Mouse (Mus musculus): ENCODE data around the gene Fam216a. TPM values are rescaled to one million over a fixed set of nuclear protein-coding genes. Genes with fewer than 3 reads are reported as not detected.

Fam216a gene
- total RNA-seq (2023), result 9.8 TPM

DNA sequence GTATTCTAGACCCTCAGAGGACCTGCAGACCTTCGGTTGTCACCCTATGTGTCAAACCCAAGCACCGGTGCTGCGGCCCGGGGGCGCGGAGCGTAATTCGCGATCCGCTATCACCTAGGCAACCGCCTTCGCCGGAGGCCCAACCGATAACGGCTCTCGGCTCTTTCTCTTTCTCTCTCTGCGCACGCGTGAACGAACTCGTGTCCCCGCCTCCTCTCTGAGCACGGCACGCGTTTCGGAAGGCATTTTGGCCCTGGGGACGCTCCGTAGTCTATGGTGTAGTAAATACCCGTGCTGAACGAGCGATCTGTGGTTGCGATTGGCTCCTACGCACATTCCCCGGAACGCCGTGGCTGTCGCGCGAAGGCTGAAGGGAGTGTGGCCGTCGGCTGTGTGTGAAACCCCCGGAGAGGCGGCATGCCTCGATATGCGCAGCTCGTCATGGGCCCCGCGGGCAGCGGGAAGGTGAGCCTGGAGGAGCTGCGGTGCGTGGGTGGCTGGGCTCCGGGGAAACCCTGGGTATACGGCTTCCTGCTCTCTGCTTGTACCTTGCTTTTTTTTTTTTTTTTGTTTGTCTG is at the start of gene Fam216a:
TSS of gene Fam216a (minus strand) at position 173 of the 578 bp plus-strand sequence.

DNA sequence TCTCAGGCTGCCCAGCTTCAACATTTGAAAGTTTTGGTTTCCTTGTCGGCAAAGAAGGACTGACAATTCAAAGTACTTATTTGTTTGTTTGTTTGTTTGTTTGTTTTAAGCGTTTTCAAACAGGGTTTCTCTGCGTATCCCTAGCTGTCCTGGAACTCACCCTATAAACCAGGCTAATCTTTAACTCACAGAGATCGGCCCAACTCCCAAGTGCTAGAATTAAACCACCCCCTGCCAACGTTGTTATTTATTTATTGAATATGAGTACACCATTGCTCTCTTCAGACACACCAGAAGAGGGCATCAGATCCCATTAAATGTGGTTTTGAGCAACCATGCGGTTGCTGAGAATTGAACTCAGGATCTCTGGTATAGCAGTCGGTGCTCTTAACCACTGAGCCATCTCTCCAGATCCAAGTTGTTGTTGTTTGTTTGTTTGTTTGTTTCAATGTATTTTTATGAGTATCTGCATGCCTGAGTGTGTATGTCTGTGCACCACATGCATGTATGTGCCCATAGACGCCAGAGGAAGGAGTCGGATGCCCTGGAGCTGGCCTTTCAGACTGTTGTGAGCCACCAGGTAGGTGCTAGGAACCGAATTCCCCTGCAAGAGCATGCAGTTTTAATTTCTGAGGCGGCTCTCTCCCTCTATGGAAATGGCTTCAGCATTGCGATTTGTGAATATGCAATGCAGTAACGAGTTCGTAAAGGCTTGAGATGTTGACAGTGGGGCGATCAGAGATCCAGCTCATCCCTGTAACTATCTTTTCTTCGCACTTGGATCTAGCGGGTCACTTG is 49.3 kb upstream of the Fam216a start, which contains the start of gene Anapc7:
TSS of gene Anapc7 (plus strand) at position 423 of the 798 bp plus-strand sequence.

GRCm38 (mm10) chr5:122391786-122392180 is 19.6 kb upstream of the Fam216a start, which contains the start of gene Arpc3:
Gene Arpc3, plus strand, starts transcription at chr5:122391878.

DNA sequence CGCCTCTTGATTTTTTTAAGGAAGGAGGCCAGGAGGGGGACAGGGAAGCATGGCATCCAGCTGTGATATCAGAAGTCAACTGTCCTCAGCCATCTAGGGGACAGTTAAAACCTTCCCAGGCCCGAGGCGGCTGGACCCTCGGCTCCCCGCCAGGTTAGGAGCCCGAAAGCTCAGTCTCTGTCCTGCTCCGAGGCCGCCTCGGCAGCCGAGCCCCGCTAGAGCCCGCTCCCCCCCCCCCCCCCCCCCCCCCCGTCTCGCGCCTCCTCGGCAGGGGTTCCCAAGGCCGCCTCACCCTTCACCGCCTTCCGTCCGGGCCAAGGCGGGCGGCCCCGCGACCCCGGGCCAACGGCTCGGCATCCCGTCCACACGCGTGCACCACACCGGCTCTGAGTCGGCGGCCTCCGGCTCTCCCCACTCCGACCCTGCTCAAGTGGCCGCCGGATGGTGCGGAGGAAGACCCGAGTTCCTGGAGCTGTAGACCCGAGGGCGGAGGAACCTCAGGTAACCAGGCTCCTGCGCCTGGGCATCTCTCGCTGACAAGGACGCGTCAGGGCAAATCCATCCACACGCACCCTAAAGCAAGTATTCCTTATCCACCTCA is 473 bp downstream of the Fam216a start, which contains the start of gene Gpn3:
TSS of gene Gpn3 (plus strand) at position 286 of the 601 bp plus-strand sequence.

GRCm38 (mm10) chr5:122353807-122354491 is 18.2 kb downstream of the Fam216a start, which contains the start of the genes Rad9b and Vps29:
Gene Rad9b, minus strand, starts transcription at chr5:122354233.
Gene Vps29, plus strand, starts transcription at chr5:122354369.

Other genes starting within 250 kb of the Fam216a start
- not detected for gene Ccdc63, start 231.5 kb downstream of the Fam216a start, total RNA-seq (2023)
- 278 TPM for gene Ppp1cc, start 214.1 kb downstream of the Fam216a start, total RNA-seq (2023)
- gene Hvcn1, start 165.6 kb downstream of the Fam216a start, total RNA-seq (2023), result 82.9 TPM
- gene Tctn1, start 107.9 kb downstream of the Fam216a start, total RNA-seq (2023), result 3.2 TPM
- 36.9 TPM for gene Pptc7, start 88.0 kb downstream of the Fam216a start, total RNA-seq (2023)
- gene Rad9b, start 18.1 kb downstream of the Fam216a start, total RNA-seq (2023), result 6.9 TPM
- gene Vps29, start 18.0 kb downstream of the Fam216a start, total RNA-seq (2023), result 50.5 TPM
- gene Gpn3, start 488 bp downstream of the Fam216a start, total RNA-seq (2023), result 65.4 TPM
- gene Arpc3, start 19.5 kb upstream of the Fam216a start, total RNA-seq (2023), result 234 TPM
- 45.8 TPM for gene Anapc7, start 49.3 kb upstream of the Fam216a start, total RNA-seq (2023)
- 74.9 TPM for gene Atp2a2, start 129.9 kb upstream of the Fam216a start, total RNA-seq (2023)
- 7.5 TPM for gene Ift81, start 242.2 kb upstream of the Fam216a start, total RNA-seq (2023)